Mouse (Mus musculus) hindbrain, embryonic 11.5 days (tissue): ENCODE data around the gene Cdx2. TPM values are rescaled to one million over a fixed set of nuclear protein-coding genes. Genes with fewer than 3 reads are reported as not detected.

ENCODE experiments used
- ATAC-seq: fragments of 200-750 bp; cut with Nextera tagmentation; 2 replicates; pipeline ENCODE4 v1.8.0; 2017; ENCODE audit warnings: mild to moderate bottlenecking, moderate TSS enrichment, moderate library complexity; ENCODE audit not compliant: low FRiP score
- DNase-seq: peaks from one replicate; pipeline ENCODE4 v3.0.0-alpha.2; 2015; ENCODE audit warnings: low spot score
- H3K27ac ChIP-seq: fragments of 300-500 bp; sonication (generic); 2 replicates; pipeline ENCODE4 v1.5.1; 2014; ENCODE audit warnings: mild to moderate bottlenecking, low read depth, low read length
- H3K27me3 ChIP-seq: fragments of 300-500 bp; sonication (generic); 2 replicates; pipeline ENCODE4 v1.6.1; 2014; ENCODE audit warnings: mild to moderate bottlenecking, low read length, moderate library complexity, mixed read lengths; ENCODE audit not compliant: control insufficient read depth, insufficient read depth
- H3K36me3 ChIP-seq: fragments of 300-500 bp; sonication (generic); 2 replicates; pipeline ENCODE4 v1.6.1; 2014; ENCODE audit warnings: mild to moderate bottlenecking, low read length, moderate library complexity, mixed read lengths; ENCODE audit not compliant: control insufficient read depth, insufficient read depth
- H3K4me1 ChIP-seq: fragments of 300-500 bp; sonication (generic); replicated peaks from 2 replicates; pipeline ENCODE4 v1.6.1; 2014; ENCODE audit warnings: low read length, mixed read lengths; ENCODE audit not compliant: control insufficient read depth, insufficient read depth
- H3K4me2 ChIP-seq: fragments of 300-500 bp; sonication (generic); replicated peaks from 2 replicates; pipeline ENCODE4 v1.6.1; 2014; ENCODE audit warnings: mild to moderate bottlenecking, low read depth, low read length
- H3K4me3 ChIP-seq: fragments of 300-500 bp; sonication (generic); 2 replicates; pipeline ENCODE4 v1.5.1; 2014; ENCODE audit warnings: low read depth, low read length
- H3K9ac ChIP-seq: fragments of 300-500 bp; sonication (generic); 2 replicates; pipeline ENCODE4 v1.6.1; 2014; ENCODE audit warnings: low read depth, low read length
- H3K9me3 ChIP-seq: fragments of 300-500 bp; sonication (generic); 2 replicates; pipeline ENCODE4 v1.6.1; 2016; ENCODE audit warnings: low read length; ENCODE audit not compliant: control insufficient read depth
- WGBS: fragments of 180-500 bp; shearing (Covaris S2); extraction: QIAGEN DNeasy Blood & Tissue Kit; methylation state at CpG from one replicate; pipeline ENCODE4 v1.1.7; 2014; 5-methylcytosine and 5-hydroxymethylcytosine counted together
- polyA plus RNA-seq: library from polyadenylated mRNA; unstranded; fragments of >200 nt; fragmentation: Nextera tagmentation; extraction: Ambion mirVana; gene quantifications from 2 replicates; pipeline ENCODE4 v1.2.1, GENCODE M21; 2014

Cdx2 gene
- polyA plus RNA-seq, 1 experiment from 2014 or later = not detected

DNA sequence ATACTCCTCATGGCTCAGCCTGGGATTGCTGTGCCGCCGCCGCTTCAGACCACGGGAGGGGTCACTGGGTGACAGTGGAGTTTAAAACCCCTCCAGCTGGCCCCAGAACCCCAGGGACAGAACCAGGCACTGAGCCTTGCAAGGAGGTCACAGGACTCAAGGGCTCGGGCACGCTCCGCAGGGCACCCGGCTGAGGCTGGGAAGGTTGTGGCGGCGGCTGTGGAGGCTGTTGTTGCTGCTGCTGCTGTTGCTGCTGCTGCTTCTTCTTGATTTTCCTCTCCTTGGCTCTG is 5.3 kb downstream of the Cdx2 start:
- Histone ChIP-seq H3K4me3 (no peak overlapping the region), H3K4me2 (no peak overlapping the region), H3K27ac (no peak overlapping the region), H3K36me3 (no peaks in the 10 kb centered on the region), H3K27me3 (peaks cover 100% of the 10 kb centered on the region), H3K9me3 (no peaks in the 10 kb centered on the region), H3K4me1 (0 out of 2 replicates have a peak, but pooled peaks cover 10% of the 10 kb centered on the region), H3K9ac (no peak overlapping the region)
- DNase-seq (peak; percentile 57), ATAC-seq (no peak)
- 2% methylated on average over 10 of the region's 10 CpGs for WGBS

DNA sequence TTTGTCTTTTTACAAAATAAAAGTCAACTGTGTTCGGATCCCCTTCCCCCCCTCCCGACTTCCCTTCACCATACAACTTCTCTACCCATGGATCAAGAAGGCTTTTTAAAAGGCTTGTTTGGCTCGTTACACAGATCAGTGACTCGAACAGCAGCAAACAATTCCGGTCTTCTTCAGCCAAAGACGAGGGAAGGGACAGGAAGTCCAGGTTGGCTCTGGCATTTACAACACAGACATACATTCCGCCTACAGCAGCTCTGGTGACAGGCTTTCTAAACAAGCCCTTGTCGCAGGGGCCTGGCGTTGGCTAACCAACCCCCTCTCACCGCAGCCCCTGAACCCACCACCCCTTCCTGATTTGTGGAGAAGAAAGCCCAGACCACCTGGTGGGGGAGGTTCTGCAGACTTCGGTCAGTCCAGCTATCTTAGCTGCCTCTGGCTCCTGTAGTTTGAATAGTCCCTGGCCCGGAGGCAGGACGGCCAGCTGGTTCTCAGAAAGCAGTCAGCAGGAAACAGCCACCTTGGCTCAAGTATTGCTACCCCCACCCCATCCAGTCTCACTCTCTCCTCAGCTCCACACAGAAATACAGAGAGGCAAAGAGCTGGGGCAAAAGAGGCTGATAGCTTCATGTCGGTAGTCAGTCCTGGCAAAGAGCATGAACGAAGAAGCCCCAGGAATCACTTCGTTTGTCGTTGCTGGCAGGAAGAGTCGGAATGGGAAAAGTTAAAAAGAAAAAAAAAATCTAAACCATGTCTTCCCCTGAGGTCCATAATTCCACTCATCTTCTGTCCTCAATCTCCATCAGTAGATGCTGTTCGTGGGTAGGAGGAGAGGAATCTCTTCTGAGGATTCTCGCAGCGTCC is 5.9 kb downstream of the Cdx2 start:
- Histone ChIP-seq H3K9ac (no peak overlapping the region), H3K4me2 (no peak overlapping the region), H3K4me3 (no peak overlapping the region), H3K4me1 (0 out of 2 replicates have a peak, but pooled peaks cover 10% of the 10 kb centered on the region), H3K27ac (no peak overlapping the region), H3K36me3 (no peaks in the 10 kb centered on the region), H3K9me3 (no peaks in the 10 kb centered on the region), H3K27me3 (peaks cover 96% of the 10 kb centered on the region)
- DNase-seq = peak; percentile 62
- WGBS = 1% methylated on average over 21 of the region's 21 CpGs
- ATAC-seq = no peak

DNA sequence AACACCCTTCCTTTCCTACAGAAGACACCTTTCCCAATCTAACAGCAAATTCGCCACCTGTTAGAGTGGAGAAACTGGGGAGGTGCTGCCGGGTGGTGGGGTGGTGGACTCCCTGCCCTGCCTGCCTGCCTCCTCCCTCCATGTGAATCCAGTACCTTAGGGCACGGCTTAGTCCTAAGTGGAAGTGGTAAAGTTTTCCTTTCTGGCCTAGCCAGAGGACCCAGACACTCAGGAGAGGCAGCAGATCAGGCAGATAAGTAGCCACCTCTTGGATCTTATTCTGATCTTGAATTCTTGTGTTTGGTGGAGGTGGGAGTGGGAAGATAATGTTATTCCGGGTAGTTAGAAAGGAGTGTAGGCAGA is 7.1 kb downstream of the Cdx2 start:
- no peak overlapping the region for H3K4me2 ChIP-seq
- DNase-seq = no peak
- WGBS = 4% methylated on average over 4 of the region's 4 CpGs

DNA sequence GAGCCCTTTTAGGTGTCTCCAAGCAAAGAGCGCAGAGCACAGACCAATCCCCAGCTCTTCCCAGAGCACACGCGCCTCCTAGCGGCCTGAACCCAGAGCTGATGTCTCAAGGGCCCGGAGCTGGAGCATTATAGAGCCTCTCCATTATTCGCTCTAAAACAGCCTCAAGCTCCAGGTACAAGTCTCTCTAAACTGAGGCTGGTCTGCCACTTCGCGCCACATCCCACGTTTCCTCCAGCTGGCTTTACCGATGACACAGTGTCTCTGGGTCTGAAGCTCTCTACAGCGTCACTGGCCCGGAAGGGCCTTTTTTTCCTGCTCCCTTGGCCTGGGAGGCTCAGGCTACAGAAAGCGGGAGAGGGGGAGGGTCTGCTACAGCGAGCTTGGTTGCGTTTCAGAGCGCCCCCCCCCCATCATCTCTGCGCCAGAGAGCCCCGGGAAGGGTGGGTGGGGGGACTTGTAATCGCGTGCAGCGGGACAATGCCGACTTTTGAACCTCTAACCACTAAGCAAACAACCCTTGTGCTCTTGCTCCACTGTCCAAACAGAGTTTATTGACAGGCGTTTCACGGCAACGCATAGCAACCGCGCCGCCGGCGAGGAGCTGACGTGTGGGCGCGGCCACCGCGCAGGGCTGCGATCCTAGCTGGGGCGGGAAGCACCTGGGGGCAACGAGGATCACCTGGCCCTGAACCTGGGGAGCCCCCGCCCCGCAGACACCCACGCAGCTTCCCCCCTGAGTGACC is 7.6 kb downstream of the Cdx2 start:
- WGBS = 1% methylated on average over 41 of the region's 41 CpGs
- Histone ChIP-seq H3K9ac (no peak overlapping the region), H3K4me3 (no peak overlapping the region), H3K36me3 (no peaks in the 10 kb centered on the region), H3K9me3 (no peaks in the 10 kb centered on the region), H3K4me1 (0 out of 2 replicates have a peak, but pooled peaks cover 6% of the 10 kb centered on the region), H3K4me2 (peak overlapping the region; percentile 27), H3K27me3 (peaks cover 94% of the 10 kb centered on the region), H3K27ac (no peak overlapping the region)
- DNase-seq = peak; percentile 89
- ATAC-seq = peak; percentile 78

More for the DNA sequence above, 7.1 kb downstream of the Cdx2 start:
- Histone ChIP-seq H3K27me3 (peaks cover 94% of the 10 kb centered on the region), H3K4me1 (0 out of 2 replicates have a peak, but pooled peaks cover 10% of the 10 kb centered on the region), H3K4me3 (no peak overlapping the region), H3K36me3 (no peaks in the 10 kb centered on the region), H3K27ac (no peak overlapping the region), H3K9ac (no peak overlapping the region), H3K9me3 (no peaks in the 10 kb centered on the region)
- ATAC-seq = no peak

GRCm38 (mm10) chr5:147297249-147297648 is 9.8 kb downstream of the Cdx2 start:
- Histone ChIP-seq H3K9ac (no peak overlapping the region), H3K9me3 (no peaks in the 10 kb centered on the region), H3K27me3 (peaks cover 93% of the 10 kb centered on the region), H3K4me2 (no peak overlapping the region), H3K27ac (no peak overlapping the region), H3K4me1 (0 out of 2 replicates have a peak, but pooled peaks cover 6% of the 10 kb centered on the region), H3K4me3 (no peak overlapping the region), H3K36me3 (no peaks in the 10 kb centered on the region)
- 50% methylated on average over 5 of the region's 5 CpGs for WGBS
- ATAC-seq (no peak), DNase-seq (no peak)

GRCm38 (mm10) chr5:147294121-147294520 is 12.9 kb downstream of the Cdx2 start:
- Histone ChIP-seq H3K36me3 (no peaks in the 10 kb centered on the region), H3K9ac (no peak overlapping the region), H3K9me3 (no peaks in the 10 kb centered on the region), H3K4me3 (no peak overlapping the region), H3K27me3 (peaks cover 68% of the 10 kb centered on the region), H3K4me1 (no peaks in the 10 kb centered on the region), H3K4me2 (no peak overlapping the region), H3K27ac (no peak overlapping the region)
- DNase-seq = peak; percentile 60
- ATAC-seq = no peak
- WGBS = 11% methylated on average over 20 of the region's 20 CpGs

- Histone ChIP-seq H3K27me3 (peaks cover 60% of the 10 kb centered on the region), H3K27ac (no peak overlapping the region), H3K4me1 (no peaks in the 10 kb centered on the region), H3K4me3 (no peak overlapping the region), H3K9me3 (no peaks in the 10 kb centered on the region), H3K4me2 (no peak overlapping the region), H3K9ac (no peak overlapping the region), H3K36me3 (no peaks in the 10 kb centered on the region)
- ATAC-seq = peak; percentile 83
- peak; percentile 91 for DNase-seq
- 13% methylated on average over 18 of the region's 18 CpGs for WGBS
Observed at GRCm38 (mm10) chr5:147293127-147293910, 13.8 kb downstream of the Cdx2 start.

DNA sequence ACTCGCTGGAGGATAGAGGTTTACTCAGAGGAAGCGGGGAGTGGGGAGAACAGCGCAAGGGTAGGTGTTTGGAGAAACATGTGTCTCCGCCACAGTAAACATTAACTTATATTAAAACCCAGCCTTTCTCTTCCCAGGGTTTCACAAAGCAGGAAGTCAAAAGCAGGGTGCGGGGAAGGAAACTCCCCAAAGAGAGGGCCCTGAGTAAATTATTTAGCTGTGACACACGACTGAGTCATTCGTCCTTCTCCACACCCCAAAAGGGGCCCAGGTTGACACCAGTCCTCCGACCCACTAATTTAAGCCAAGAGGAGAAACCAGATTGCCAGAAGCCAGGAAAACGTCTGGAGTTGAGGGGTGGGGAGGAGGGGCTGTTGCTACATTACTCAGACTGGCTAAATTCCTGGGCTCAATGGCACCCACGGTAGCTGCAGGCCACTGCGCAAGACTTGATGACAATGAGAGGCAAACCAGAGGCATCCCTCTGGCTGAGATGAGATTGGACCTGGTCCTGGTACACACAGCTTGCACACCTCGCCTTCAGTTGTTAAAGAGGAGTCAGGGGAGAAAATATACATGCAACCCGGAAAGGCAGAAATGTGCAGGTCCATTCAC is 14.5 kb downstream of the Cdx2 start:
- H3K4me3 ChIP-seq = no peak overlapping the region
- no peaks in the 10 kb centered on the region for H3K36me3 ChIP-seq
- 45% methylated on average over 13 of the region's 13 CpGs for WGBS
- ATAC-seq (0 out of 2 replicates have a peak, but pooled peaks have one; percentile 31), DNase-seq (no peak)
- H3K27me3 ChIP-seq = peaks cover 53% of the 10 kb centered on the region
- no peaks in the 10 kb centered on the region for H3K9me3 ChIP-seq
- H3K4me1 ChIP-seq = no peaks in the 10 kb centered on the region
- no peak overlapping the region for H3K4me2 ChIP-seq
- H3K27ac ChIP-seq = no peak overlapping the region
- H3K9ac ChIP-seq = no peak overlapping the region
